Mouse (Mus musculus): ENCODE measurements around the gene Myo1a.

- TF ChIP-seq POLR2A (IDR thresholded peaks at IDR 0.05; ENCODE audit: borderline replicate concordance, extremely low read depth, low read depth, low read length) (no peak), CTCF (IDR thresholded peaks at IDR 0.05; ENCODE audit: insufficient read depth, low read length) (no peak)
Measured at GRCm38 (mm10) chr10:127712736-127713135, 7.8 kb downstream of the Myo1a start.

Measured in lung, adult 2 months (tissue).